Mouse (Mus musculus) CH12.LX (cell line): Measurements from ENCODE around the gene Nmur1. TPM values are rescaled to one million over a fixed set of nuclear protein-coding genes. Genes with fewer than 3 reads are reported as not detected.
A peak's percentile ranks its signal among the peaks of the same experiment; 100 is the strongest.

Source experiments
- DNase-seq: peaks from one replicate; pipeline ENCODE4 v3.0.0-alpha.2; 2013; ENCODE audit errors: extremely low read depth
- H3K27ac ChIP-seq: 2 replicates; pipeline ENCODE4 v1.5.1; 2012; ENCODE audit warnings: low read depth, mild to moderate bottlenecking, control low read depth, moderate library complexity; ENCODE audit not compliant: insufficient read depth
- H3K27me3 ChIP-seq: replicated peaks from 2 replicates; pipeline ENCODE3; 2012; ENCODE audit warnings: inconsistent platforms
- H3K36me3 ChIP-seq, 2 experiments: replicated peaks in 1 of 2; 2 replicates each; pipeline versions ENCODE3 to v1.6.1; 2012; ENCODE audit warnings: inconsistent platforms in 1 of 2, low read length in 1 of 2, mild to moderate bottlenecking in 1 of 2, mixed read lengths in 1 of 2, moderate library complexity in 1 of 2; ENCODE audit not compliant: control insufficient read depth in 1 of 2, insufficient read depth in 1 of 2
- H3K4me1 ChIP-seq, 2 experiments: 2 replicates each; pipeline ENCODE4 v1.6.1; 2012; ENCODE audit warnings: inconsistent platforms in 1 of 2, moderate library complexity in 1 of 2; ENCODE audit not compliant: insufficient read depth in 2 of 2, control insufficient read depth in 1 of 2
- H3K4me2 ChIP-seq: 2 replicates; pipeline ENCODE4 v1.6.1; 2012; ENCODE audit warnings: low read depth, mild to moderate bottlenecking, control low read depth; ENCODE audit not compliant: poor library complexity, insufficient read depth, severe bottlenecking
- H3K4me3 ChIP-seq, 3 experiments: fragments of 150-350 bp in 1 of 3; sonication (generic) in 1 of 3; replicated peaks in 1 of 3; 2 replicates each; pipeline versions ENCODE3 to v1.5.1; 2011 to 2012; ENCODE audit warnings: low read depth in 2 of 3, low read length in 2 of 3, mild to moderate bottlenecking in 2 of 3, moderate library complexity in 2 of 3, control low read depth in 1 of 3, improper control_type of control experiment in 1 of 3, inconsistent platforms in 1 of 3, mixed read lengths in 1 of 3; ENCODE audit not compliant: poor library complexity in 1 of 3
- H3K79me2 ChIP-seq: replicated peaks from 2 replicates; pipeline ENCODE4 v1.6.1; 2012; ENCODE audit warnings: mild to moderate bottlenecking, moderate library complexity; ENCODE audit not compliant: control insufficient read depth, poor library complexity, insufficient read depth, severe bottlenecking; ENCODE audit errors: extremely low read depth
- H3K9ac ChIP-seq: 2 replicates; pipeline ENCODE4 v1.6.1; 2012; ENCODE audit warnings: low read depth, mild to moderate bottlenecking, control low read depth, moderate library complexity; ENCODE audit not compliant: insufficient read depth
- H3K9me3 ChIP-seq: replicated peaks from 2 replicates; pipeline ENCODE3; 2012; ENCODE audit warnings: low read length, inconsistent platforms, mixed read lengths
- CHD1 ChIP-seq: IDR thresholded peaks from 2 replicates; pipeline ENCODE4 v1.6.1; 2012; ENCODE audit warnings: low read depth, low read length, improper control_type of control experiment, inconsistent platforms
- E2F4 ChIP-seq: IDR thresholded peaks from 2 replicates; pipeline ENCODE4 v1.6.1; 2011; ENCODE audit warnings: low read depth, low read length, improper control_type of control experiment; ENCODE audit not compliant: insufficient replicate concordance
- ELF1 ChIP-seq: IDR thresholded peaks from 2 replicates; pipeline ENCODE4 v1.6.1; 2014; ENCODE audit warnings: low read depth, mild to moderate bottlenecking, inconsistent platforms, low read length, improper control_type of control experiment
- EP300 ChIP-seq: IDR thresholded peaks from 2 replicates; pipeline ENCODE4 v1.6.1; 2011; ENCODE audit warnings: low read length, improper control_type of control experiment
- ETS1 ChIP-seq: conservative IDR thresholded peaks from 2 replicates; pipeline ENCODE4 v1.6.1; 2012; ENCODE audit warnings: low read depth, mild to moderate bottlenecking, inconsistent platforms, low read length, improper control_type of control experiment, moderate library complexity
- GABPA ChIP-seq: IDR thresholded peaks from 2 replicates; pipeline ENCODE4 v1.6.1; 2012; ENCODE audit warnings: low read depth, low read length, improper control_type of control experiment, inconsistent platforms; ENCODE audit not compliant: insufficient replicate concordance
- HCFC1 ChIP-seq: IDR thresholded peaks from 2 replicates; pipeline ENCODE4 v1.6.1; 2012; ENCODE audit warnings: low read depth, mild to moderate bottlenecking, inconsistent platforms, low read length, improper control_type of control experiment
- IRF4 ChIP-seq: IDR thresholded peaks from 2 replicates; pipeline ENCODE4 v1.6.1; 2014; ENCODE audit warnings: low read depth, mild to moderate bottlenecking, inconsistent platforms, low read length, improper control_type of control experiment
- JUN ChIP-seq: IDR thresholded peaks from 2 replicates; pipeline ENCODE4 v1.6.1; 2011; ENCODE audit warnings: low read depth, mild to moderate bottlenecking, low read length, improper control_type of control experiment, moderate library complexity; ENCODE audit not compliant: insufficient read depth
- JUND ChIP-seq: conservative IDR thresholded peaks from 2 replicates; pipeline ENCODE4 v1.6.1; 2011; ENCODE audit warnings: low read depth, low read length, improper control_type of control experiment
- KAT2A ChIP-seq: IDR thresholded peaks from 2 replicates; pipeline ENCODE4 v1.6.1; 2012; ENCODE audit warnings: low read length, improper control_type of control experiment, inconsistent platforms; ENCODE audit not compliant: insufficient replicate concordance
- MAFK ChIP-seq: IDR thresholded peaks from 2 replicates; pipeline ENCODE4 v1.6.1; 2011; ENCODE audit warnings: low read length, improper control_type of control experiment; ENCODE audit not compliant: insufficient replicate concordance
- MXI1 ChIP-seq: IDR thresholded peaks from 2 replicates; pipeline ENCODE4 v1.6.1; 2011; ENCODE audit warnings: mild to moderate bottlenecking, low read depth, low read length, improper control_type of control experiment
- NELFE ChIP-seq: IDR thresholded peaks from 2 replicates; pipeline ENCODE4 v1.6.1; 2011; ENCODE audit warnings: low read depth, low read length, improper control_type of control experiment
- NRF1 ChIP-seq: IDR thresholded peaks from 2 replicates; pipeline ENCODE4 v1.6.1; 2014; ENCODE audit warnings: low read depth, mild to moderate bottlenecking, inconsistent platforms, low read length, improper control_type of control experiment, moderate library complexity
- POLR2A ChIP-seq: IDR thresholded peaks from 2 replicates; pipeline ENCODE4 v1.6.1; 2011; ENCODE audit warnings: low read depth, mild to moderate bottlenecking, improper control_type of control experiment, low read length
- RAD21 ChIP-seq: IDR thresholded peaks from 2 replicates; pipeline ENCODE4 v1.6.1; 2011; ENCODE audit warnings: low read depth, mild to moderate bottlenecking, low read length, improper control_type of control experiment, moderate library complexity
- RCOR1 ChIP-seq: conservative IDR thresholded peaks from 2 replicates; pipeline ENCODE4 v1.6.1; 2012; ENCODE audit warnings: low read depth, mild to moderate bottlenecking, inconsistent platforms, low read length, improper control_type of control experiment
- SIN3A ChIP-seq: IDR thresholded peaks from 2 replicates; pipeline ENCODE4 v1.6.1; 2012; ENCODE audit warnings: low read length, improper control_type of control experiment, inconsistent platforms
- TBP ChIP-seq: conservative IDR thresholded peaks from 2 replicates; pipeline ENCODE4 v1.6.1; 2011; ENCODE audit warnings: low read depth, low read length, improper control_type of control experiment
- TCF12 ChIP-seq: IDR thresholded peaks from 2 replicates; pipeline ENCODE4 v1.6.1; 2014; ENCODE audit warnings: low read depth, mild to moderate bottlenecking, inconsistent platforms, low read length, improper control_type of control experiment
- USF1 ChIP-seq: IDR thresholded peaks from 2 replicates; pipeline ENCODE4 v1.6.1; 2014; ENCODE audit warnings: low read depth, mild to moderate bottlenecking, inconsistent platforms, low read length, improper control_type of control experiment
- USF2 ChIP-seq: conservative IDR thresholded peaks from 2 replicates; pipeline ENCODE4 v1.6.1; 2011; ENCODE audit warnings: low read depth, low read length, improper control_type of control experiment
- ZC3H11A ChIP-seq: IDR thresholded peaks from 2 replicates; pipeline ENCODE4 v1.6.1; 2012; ENCODE audit warnings: low read depth, mild to moderate bottlenecking, inconsistent platforms, low read length, improper control_type of control experiment
- ZMIZ1 ChIP-seq: IDR thresholded peaks from 2 replicates; pipeline ENCODE4 v1.6.1; 2012; ENCODE audit warnings: low read depth, mild to moderate bottlenecking, inconsistent platforms, low read length, improper control_type of control experiment
- ZNF384 ChIP-seq: IDR thresholded peaks from 2 replicates; pipeline ENCODE4 v1.6.1; 2012; ENCODE audit warnings: low read depth, low read length, improper control_type of control experiment, inconsistent platforms
- dilution Hi-C: fragments of 300-500 bp; cut with MboI; formaldehyde crosslinking; loops from 2 replicates; pipeline ENCODE4 v1.14.3; 2020; ENCODE audit warnings: low sequenced_read_pairs; ENCODE audit not compliant: extremely low pct_unique_long_range_greater_than_20kb, extremely low pct_ligation_motif_present
- in situ Hi-C: fragments of 300-500 bp; cut with MboI; formaldehyde crosslinking; loops from 3 replicates; pipeline ENCODE4 v1.14.3; 2019; ENCODE audit warnings: low sequenced_read_pairs, low pct_ligation_motif_present, low pct_unique_long_range_greater_than_20kb, mixed read lengths
- polyA plus RNA-seq: library from polyadenylated mRNA; unstranded; fragments of >175 nt; gene quantifications from 2 replicates; pipeline ENCODE4 v1.2.1, GENCODE M21; 2012; ENCODE audit warnings: low read depth; ENCODE audit not compliant: insufficient read length
- total RNA-seq, 2 experiments: library from RNA; depleted of rRNA; stranded (reverse); fragments of 300-350 nt in 1 of 2; fragments of >200 nt in 1 of 2; gene quantifications; 2 replicates each; pipeline ENCODE4 v1.2.3; 2012 to 2014

The Nmur1 gene
- total and polyA plus RNA-seq, 3 experiments, result 0.16 TPM; not detected in 2

DNA sequence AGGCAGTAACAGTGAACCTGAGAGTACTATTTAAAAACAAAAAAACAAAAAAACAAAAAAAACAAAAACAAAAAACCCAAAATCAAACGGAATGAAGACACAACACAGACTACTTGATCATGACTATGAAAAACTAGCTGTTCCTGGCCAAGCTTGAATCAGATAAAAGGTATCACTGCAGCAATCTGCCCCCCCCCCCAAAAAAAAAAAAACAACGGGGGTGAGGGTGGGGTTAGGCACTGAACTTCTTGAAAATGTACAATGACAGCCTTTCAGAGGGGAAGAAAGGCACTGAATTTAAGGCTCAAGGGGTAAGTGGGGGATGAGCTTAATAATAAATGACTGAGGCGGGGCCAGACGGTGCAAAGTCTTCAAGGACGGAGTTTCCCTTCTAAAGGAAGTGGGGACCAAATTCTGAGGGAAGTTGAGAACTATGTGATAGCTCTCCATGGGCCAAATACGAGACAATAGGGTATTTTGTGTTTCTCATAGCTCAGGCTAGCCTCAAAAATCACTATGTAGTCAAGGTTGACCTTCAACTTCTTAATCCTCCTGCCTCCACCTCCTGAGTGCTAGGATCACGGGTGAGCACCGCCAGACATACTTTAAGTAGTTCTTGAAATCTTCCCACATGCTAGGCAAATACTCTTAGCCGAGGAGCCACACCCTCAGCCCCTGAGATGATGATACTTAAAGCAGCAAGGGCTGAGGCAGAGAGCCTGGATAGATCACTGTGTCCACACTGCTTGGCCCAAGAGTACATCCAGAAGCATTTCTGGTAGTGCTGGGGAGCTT lies 11.4 kb upstream of the Nmur1 start (continued):
- TF ChIP-seq KAT2A (no peak), RCOR1 (no peak), IRF4 (no peak), TCF12 (no peak), ZNF384 (peak; percentile 72), E2F4 (no peak), MAFK (no peak), ZMIZ1 (peak; percentile 45; the same call in 1 of the 2 replicates), SIN3A (no peak; the same call in 1 of the 2 replicates), NRF1 (no peak), CHD1 (peak; percentile 78; the same call in 1 of the 2 replicates), JUN (no peak), JUND (no peak), ETS1 (no peak), USF1 (no peak), GABPA (no peak), POLR2A (peak; percentile 37; the same call in 1 of the 2 replicates), USF2 (no peak)

DNA sequence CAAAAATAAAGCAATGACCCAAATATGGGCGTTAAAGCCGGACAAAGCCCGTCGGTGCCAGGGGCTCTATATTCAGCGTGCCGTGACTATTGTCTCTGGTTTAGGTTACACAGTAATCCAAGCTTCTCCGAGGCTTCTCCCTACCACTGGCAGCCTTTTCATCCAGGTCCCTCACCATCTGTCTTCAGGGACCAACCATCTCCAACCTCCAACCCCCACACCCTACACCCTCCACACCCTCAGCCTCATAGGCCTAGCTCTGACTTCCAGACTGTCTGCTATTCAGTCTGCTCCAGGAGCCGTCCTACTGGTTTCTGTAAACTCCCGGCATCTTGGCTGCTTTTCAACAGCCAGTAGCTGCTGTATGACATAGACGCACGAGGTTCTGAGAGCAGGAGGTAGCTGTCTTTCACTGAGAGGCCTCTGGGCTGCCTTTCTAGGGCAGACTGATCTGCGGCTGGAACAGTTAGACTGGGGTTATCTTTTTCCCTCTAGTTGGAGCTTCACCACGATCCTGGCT lies 9.3 kb upstream of the Nmur1 start:
- in situ Hi-C loops, result loop anchor here (5.0 to 25.0 kb wide), 2 partner anchors 38 to 602 kb away; no protein-coding TSS in a partner anchor
- H3K4me1 ChIP-seq, result peaks cover 29 to 77% of the 10 kb centered on the region in 2 experiments
- dilution Hi-C loops, result no loop called here
- peak overlapping the region; percentile 62 for H3K4me2 ChIP-seq
- H3K4me3 ChIP-seq, result peak overlapping the region; percentile 45 to 57 (median 48)
- DNase-seq, result peak; percentile 64
- H3K36me3 ChIP-seq, result peaks cover 0 to 2% of the 10 kb centered on the region in 2 experiments
- TF ChIP-seq ZC3H11A (no peak), ELF1 (0 out of 2 replicates have a peak, but pooled peaks have one; percentile 9), RAD21 (no peak), MXI1 (peak; percentile 43), POLR2A (0 out of 2 replicates have a peak, but pooled peaks have one; percentile 38), EP300 (peak; percentile 6; the same call in 1 of the 2 replicates), HCFC1 (no peak), TCF12 (0 out of 2 replicates have a peak, but pooled peaks have one; percentile 20), TBP (no peak), NRF1 (0 out of 2 replicates have a peak, but pooled peaks have one; percentile 14), JUN (no peak), NELFE (peak; percentile 0; the same call in 1 of the 2 replicates)
- H3K27me3 ChIP-seq, result no peaks in the 10 kb centered on the region
- H3K9me3 ChIP-seq, result no peaks in the 10 kb centered on the region
- peak overlapping the region; percentile 55 for H3K9ac ChIP-seq
- no peaks in the 10 kb centered on the region; the same call in 1 of the 2 replicates for H3K79me2 ChIP-seq
- H3K27ac ChIP-seq, result peak overlapping the region; percentile 94
